Mouse (Mus musculus) c-Kit-positive CD71-negative TER-119-negative erythroid progenitor cells, embryonic 14.5 days (primary cell): ENCODE data around the gene Svip.

Experiments used
- DNase-seq: peaks from one replicate; pipeline ENCODE4 v3.0.0-alpha.2; 2013; ENCODE audit warnings: low read depth

The Svip gene

DNA sequence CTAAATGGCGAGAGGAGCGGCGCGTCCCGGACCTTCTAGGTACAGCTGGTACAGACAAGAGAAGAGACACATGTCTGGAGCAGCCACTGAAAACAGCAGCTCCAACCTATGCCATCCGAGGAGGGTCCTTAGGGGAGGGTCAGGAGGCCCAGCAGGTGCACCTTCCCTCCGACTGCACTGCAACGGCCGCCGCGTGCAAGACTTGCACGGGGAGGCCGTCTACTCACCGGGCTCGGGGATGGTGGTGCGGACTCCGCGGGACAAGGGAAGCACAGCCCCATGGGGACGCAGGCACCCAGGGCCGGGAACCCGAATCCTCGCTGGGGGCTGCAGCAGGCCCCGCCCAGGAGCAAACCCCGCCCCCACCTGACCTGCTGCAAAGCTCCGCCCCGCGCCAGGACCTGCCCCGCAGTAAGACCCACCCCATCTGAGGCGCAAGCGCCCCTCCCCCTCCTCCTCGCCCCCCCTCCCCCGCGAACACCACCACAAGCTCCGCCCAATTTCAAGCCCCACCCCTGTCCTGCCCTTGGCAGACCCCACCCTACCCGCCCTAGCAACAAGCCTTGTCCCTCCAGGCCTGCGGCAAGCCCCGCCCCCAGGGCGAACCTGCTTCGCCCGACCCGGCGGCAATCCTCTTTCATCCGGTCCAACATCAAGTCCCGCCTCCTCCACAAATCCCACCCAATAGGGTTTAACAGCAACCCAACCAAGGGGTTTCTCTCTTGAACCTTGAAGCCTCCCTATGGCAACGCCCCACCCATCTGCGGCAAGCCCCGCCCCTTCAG lies at the start of gene Svip:
Gene Svip (minus strand): TSS at position 508 of the 785 bp plus-strand sequence.
- DNase-seq = peak; percentile 84

GRCm38 (mm10) chr7:52037600-52038582 lies 32.1 kb upstream of the Svip start:
- DNase-seq = peak; percentile 10

- no peak for DNase-seq
These were observed 18.3 kb upstream of the Svip start for GRCm38 (mm10) chr7:52024050-52024626.

DNA sequence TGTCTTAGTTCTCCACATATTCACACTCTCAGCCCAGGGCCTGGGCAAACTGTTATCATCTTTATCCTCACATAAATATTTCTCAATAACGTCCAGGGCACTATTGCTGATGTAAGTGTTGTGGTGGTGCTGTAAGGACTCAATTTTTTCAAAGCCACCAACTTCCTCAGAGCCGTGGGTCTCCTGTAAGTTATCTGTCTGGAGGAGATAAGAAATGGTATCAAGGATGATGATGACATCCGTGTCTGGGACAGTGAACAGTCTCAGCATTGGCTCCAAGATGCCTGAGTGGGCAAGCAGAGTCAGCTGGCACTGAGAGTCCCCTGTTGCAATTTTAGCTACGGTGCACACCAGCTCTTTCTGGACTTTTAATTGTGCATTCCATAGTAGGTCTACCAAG lies 16.2 kb upstream of the Svip start:
- DNase-seq = no peak

DNA sequence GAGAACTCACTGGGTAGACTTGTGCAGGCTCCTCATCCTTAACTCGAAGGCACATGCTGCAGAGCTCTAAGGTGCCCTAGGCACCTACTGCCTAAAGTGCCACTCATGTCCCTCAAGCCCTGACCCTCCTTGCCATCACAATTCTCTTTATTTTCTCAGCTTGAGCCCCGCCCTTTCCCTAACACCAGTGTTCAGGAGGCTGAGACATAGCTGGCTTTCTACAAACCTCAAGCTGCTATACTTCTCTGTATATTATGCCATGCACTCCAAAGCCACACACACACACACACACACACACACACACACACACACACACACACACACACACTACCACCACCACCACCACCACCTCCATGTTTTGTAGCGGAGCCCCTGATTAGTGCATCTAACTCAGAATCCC lies 9.8 kb upstream of the Svip start, which contains the start of gene 1700015G11Rik:
Gene 1700015G11Rik (minus strand): TSS at position 101 of the 400 bp plus-strand sequence.
- no peak for DNase-seq

- DNase-seq = no peak
These were observed 9.4 kb upstream of the Svip start for GRCm38 (mm10) chr7:52015180-52015579.

DNA sequence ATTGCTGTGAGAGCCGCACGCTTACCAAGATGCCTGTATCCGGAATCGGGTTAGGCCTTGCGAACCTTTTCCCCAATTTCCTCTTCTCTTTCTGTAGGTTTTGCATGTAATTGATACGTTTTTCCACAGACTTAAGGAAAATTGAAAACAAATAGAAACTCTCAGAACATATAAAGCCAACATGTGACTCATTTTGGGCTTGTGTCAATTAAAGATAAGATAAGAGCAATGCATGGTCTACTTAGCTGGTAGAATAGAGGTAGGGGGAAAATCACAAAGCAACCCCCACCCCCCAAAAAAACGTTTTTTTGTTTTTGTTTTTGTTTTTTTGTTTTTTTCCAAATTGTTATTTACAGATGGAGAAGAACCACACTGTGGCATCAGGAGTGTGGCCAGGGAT lies 7.6 kb upstream of the Svip start:
- no peak for DNase-seq

DNA sequence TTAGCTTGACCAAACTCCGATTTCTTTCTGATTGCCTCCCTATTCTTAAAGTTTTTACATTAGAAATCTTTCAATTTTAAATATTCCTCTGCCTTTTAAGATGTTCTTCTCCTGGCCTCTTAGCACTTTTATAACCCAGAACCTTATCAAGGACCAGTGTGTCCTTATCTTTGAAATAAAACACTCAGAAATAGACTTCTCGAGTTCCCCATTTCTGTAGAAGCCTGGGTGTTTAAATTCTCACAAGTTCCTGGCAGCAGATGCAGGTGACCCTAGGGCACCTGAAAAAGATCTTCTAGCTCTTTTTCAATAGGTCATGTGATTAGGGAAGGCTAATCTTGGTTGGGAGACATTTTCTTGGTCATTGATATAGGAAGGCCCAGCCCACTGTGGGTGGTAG lies 1.3 kb upstream of the Svip start:
- DNase-seq = no peak

GRCm38 (mm10) chr7:52006296-52006630 lies 445 bp upstream of the Svip start:
- DNase-seq = no peak

DNA sequence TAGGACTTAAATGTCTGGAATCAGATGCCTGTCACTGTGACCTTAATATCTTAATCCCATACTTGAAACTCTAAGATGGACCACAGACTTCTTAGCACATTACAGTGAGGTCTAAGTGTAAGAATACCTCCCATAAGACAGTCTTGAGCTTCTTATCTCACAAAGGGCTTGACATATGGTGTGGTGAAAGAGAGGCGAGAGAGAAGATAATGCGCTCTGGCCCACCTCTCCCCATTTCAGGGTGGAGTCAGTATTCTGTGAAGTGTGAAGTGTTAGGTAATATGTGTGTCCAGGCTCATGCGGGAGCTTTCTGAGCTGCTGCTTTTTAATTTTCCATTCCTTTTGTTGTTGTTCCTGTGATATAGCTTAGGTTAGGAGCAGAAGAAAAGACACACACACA lies 14.8 kb downstream of the Svip start:
- DNase-seq = no peak

GRCm38 (mm10) chr7:51986909-51987308 lies 18.9 kb downstream of the Svip start:
- DNase-seq = peak; percentile 51

- no peak for DNase-seq
These were observed 20.1 kb downstream of the Svip start for GRCm38 (mm10) chr7:51985763-51986162.

- no peak for DNase-seq
These were observed 23.5 kb downstream of the Svip start for GRCm38 (mm10) chr7:51982303-51982702.

DNA sequence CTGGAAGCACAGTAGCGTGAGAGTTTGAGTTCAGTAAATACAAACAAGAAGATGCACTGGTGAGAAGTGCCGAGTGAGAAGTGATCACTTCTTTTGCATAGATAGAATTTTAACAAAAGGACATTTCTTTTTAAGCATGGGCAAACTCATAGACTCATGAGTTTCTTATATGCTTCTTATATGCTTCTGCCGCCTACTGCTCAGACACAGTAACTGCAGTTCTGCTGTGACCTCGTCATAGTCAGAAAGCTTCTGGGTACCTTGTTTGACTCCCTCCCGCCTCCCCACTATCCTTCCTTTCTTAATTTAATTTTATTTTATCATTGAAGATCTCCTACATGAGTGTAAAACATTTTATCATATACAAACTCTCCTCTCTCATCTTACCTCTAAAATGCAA lies 26.5 kb downstream of the Svip start:
- DNase-seq = no peak

DNA sequence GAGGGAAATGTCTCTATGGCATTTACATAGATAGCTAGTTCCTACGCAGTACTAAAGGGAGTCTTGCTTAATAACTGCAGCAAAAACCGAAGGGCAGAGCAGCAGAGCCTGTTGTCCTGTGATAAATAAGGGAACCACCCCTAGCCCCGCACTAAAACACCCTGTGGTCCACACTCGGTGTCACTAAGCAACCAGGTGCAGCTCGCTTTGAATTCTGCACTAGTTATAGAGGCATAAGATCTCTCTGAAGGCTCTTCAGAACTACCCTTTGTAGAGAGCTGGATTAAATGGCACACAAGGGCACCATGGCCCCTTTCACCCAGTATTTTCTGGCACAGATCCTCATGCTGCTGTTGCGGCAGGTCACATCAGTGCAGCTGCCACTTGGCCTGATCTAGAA lies 30.6 kb downstream of the Svip start:
- DNase-seq = no peak

- no peak for DNase-seq
These were observed 32.3 kb downstream of the Svip start for GRCm38 (mm10) chr7:51973526-51973925.

- no peak for DNase-seq
These were observed 32.7 kb downstream of the Svip start for GRCm38 (mm10) chr7:51973091-51973490.

- no peak for DNase-seq
These were observed 33.5 kb downstream of the Svip start for GRCm38 (mm10) chr7:51972252-51972855.

- no peak for DNase-seq
These were observed 36.4 kb downstream of the Svip start for GRCm38 (mm10) chr7:51969379-51969778.

- DNase-seq = no peak
These were observed 38.2 kb downstream of the Svip start for GRCm38 (mm10) chr7:51967581-51967980.

DNA sequence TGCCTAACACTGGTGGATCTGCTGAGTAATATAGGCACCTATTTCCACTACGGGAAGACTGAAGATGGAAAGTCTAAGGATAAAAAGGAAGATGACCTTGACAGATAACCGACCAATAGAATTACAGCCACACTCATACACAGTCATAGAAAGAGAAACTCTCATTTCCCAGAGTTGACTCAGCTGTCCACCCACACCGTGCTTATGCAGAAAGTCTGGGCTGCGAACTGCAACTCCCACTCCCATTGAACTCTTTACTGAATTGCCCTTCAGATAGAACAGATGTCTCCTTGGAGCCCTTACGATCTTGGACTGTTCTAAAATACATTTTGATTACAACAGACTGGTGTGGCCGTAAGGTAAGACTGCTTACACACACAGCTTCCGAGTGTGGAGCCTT lies 41.1 kb downstream of the Svip start:
- DNase-seq = no peak
